Mouse (Mus musculus): ENCODE data around the gene Vmn1r46. TPM values are rescaled to one million over a fixed set of nuclear protein-coding genes. Genes with fewer than 3 reads are reported as not detected.
"Not testable (repeated sequence)": the region's sequence is repeated elsewhere in the genome, so short reads cannot be mapped to it uniquely, and the experiment has no call there.

Vmn1r46 gene
- not detected in 2 replicates for polyA plus RNA-seq (2014; fragmentation: Nextera tagmentation; extraction: Ambion mirVana)

DNA sequence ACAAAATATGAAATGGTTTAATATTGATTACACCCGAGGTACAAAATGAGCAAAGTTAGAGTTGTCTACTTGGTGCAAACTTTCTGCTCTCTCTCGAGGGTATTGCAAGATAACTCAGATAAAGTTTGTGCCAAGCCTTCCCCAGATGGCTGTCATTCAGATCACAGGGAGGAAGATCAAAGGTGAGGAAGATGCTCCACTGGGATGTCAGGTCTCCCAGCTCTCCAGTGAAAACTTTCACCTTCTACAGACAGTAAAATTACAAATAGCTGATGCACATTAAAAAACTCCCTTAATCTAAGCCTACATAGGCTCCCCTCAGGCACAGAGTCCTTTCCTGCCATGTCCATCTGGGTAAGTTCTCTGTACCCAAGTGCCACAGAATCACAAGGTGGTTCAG lies at the start of gene Vmn1r46:
TSS of gene Vmn1r46 (plus strand) at position 301 of the 400 bp plus-strand sequence.
- H3K4me2 ChIP-seq (ENCODE audit: low read depth), result no peak within 1 kb of the TSS
- no peaks in the 10 kb centered on the region for H3K4me1 ChIP-seq (ENCODE audit: control insufficient read depth, insufficient read depth, low read length)
- no peaks in the 10 kb centered on the region for H3K36me3 ChIP-seq (ENCODE audit: control insufficient read depth, insufficient read depth, low read length)
- H3K9ac ChIP-seq (ENCODE audit: low read length), result no peak within 1 kb of the TSS
- no peaks in the 10 kb centered on the region for H3K27me3 ChIP-seq (ENCODE audit: control insufficient read depth, insufficient read depth, low read length)
- 65% methylated on average over 2 of the region's 2 CpGs for WGBS
- H3K9me3 ChIP-seq (ENCODE audit: control insufficient read depth, low read length), result no peaks in the 10 kb centered on the region
- ATAC-seq (ENCODE audit: insufficient read depth, low FRiP score, low TSS enrichment) (no peak), DNase-seq (ENCODE audit: low spot score) (no peak)
- no peak within 1 kb of the TSS for H3K4me3 ChIP-seq (ENCODE audit: low read depth, low read length)
- no peak within 1 kb of the TSS for H3K27ac ChIP-seq (ENCODE audit: low read depth, low read length)

DNA sequence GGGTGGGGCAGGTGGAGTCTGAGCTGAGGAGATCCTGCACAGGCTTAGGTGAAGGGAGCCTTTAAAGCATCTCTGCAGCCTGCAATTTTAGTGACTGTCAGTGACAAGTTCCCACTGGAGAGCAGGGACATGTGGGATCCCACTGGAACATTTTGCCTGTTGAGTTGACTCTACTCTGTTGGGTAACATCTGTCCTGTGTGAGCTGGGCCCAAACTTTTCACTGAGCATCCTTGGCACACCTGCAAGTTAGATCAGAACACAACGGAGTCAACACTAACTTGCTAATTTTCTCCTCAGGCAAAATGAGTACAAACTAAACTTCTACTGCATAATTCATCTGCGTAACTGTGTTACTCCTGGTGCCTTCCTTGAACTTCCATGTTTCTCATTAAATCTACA lies 28.6 kb upstream of the Vmn1r46 start, which contains the start of gene Vmn1r45:
TSS of gene Vmn1r45 (minus strand) at position 101 of the 400 bp plus-strand sequence.
- not testable (repeated sequence) for H3K36me3 ChIP-seq (ENCODE audit: control insufficient read depth, insufficient read depth, low read length); H3K27me3 ChIP-seq (ENCODE audit: control insufficient read depth, insufficient read depth, low read length); H3K9ac ChIP-seq (ENCODE audit: low read length); H3K4me3 ChIP-seq (ENCODE audit: low read depth, low read length); ATAC-seq (ENCODE audit: insufficient read depth, low FRiP score, low TSS enrichment); H3K4me1 ChIP-seq (ENCODE audit: control insufficient read depth, insufficient read depth, low read length); DNase-seq (ENCODE audit: low spot score); H3K27ac ChIP-seq (ENCODE audit: low read depth, low read length); H3K4me2 ChIP-seq (ENCODE audit: low read depth); H3K9me3 ChIP-seq (ENCODE audit: control insufficient read depth, low read length)
- 96% methylated on average over 2 of the region's 2 CpGs for WGBS

GRCm38 (mm10) chr6:89940926-89941325 lies 28.2 kb upstream of the Vmn1r46 start:
- Histone ChIP-seq H3K4me1 (ENCODE audit: control insufficient read depth, insufficient read depth, low read length) (no peaks in the 10 kb centered on the region), H3K36me3 (ENCODE audit: control insufficient read depth, insufficient read depth, low read length) (no peaks in the 10 kb centered on the region), H3K9ac (ENCODE audit: low read length) (no peak overlapping the region), H3K9me3 (ENCODE audit: control insufficient read depth, low read length) (no peaks in the 10 kb centered on the region), H3K27me3 (ENCODE audit: control insufficient read depth, insufficient read depth, low read length) (no peaks in the 10 kb centered on the region), H3K4me3 (ENCODE audit: low read depth, low read length) (no peak overlapping the region), H3K27ac (ENCODE audit: low read depth, low read length) (no peak overlapping the region), H3K4me2 (ENCODE audit: low read depth) (no peak overlapping the region)
- WGBS, result 77% methylated on average over 2 of the region's 2 CpGs
- ATAC-seq (ENCODE audit: insufficient read depth, low FRiP score, low TSS enrichment) (no peak), DNase-seq (ENCODE audit: low spot score) (no peak)

DNA sequence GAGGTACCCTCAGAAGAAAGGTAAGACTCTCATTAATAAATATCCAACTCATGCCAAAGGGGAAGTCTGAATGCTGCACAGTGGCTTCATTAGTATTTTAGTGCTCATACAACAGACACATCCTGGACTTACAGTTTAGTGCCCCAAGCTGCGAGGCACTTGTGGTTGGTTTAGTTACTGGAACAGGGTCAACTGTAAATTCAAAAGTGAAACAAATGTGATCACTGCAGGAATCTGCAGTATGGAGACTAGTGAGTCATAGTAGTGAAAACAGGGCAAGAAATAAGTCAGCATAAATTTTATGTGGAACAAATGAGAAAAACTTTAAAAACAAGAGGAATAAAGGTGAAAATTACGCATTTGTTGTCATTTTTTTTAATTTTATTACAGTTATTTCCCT lies 15.6 kb upstream of the Vmn1r46 start:
- Histone ChIP-seq H3K9ac (ENCODE audit: low read length) (no peak overlapping the region), H3K4me2 (ENCODE audit: low read depth) (no peak overlapping the region), H3K4me3 (ENCODE audit: low read depth, low read length) (no peak overlapping the region), H3K4me1 (ENCODE audit: control insufficient read depth, insufficient read depth, low read length) (no peaks in the 10 kb centered on the region), H3K9me3 (ENCODE audit: control insufficient read depth, low read length) (no peaks in the 10 kb centered on the region), H3K27ac (ENCODE audit: low read depth, low read length) (no peak overlapping the region), H3K36me3 (ENCODE audit: control insufficient read depth, insufficient read depth, low read length) (no peaks in the 10 kb centered on the region), H3K27me3 (ENCODE audit: control insufficient read depth, insufficient read depth, low read length) (no peaks in the 10 kb centered on the region)
- no peak for ATAC-seq (ENCODE audit: insufficient read depth, low FRiP score, low TSS enrichment)
- no peak for DNase-seq (ENCODE audit: low spot score)
- 68% methylated on average over 2 of the region's 2 CpGs for WGBS

- no peaks in the 10 kb centered on the region for H3K9me3 ChIP-seq (ENCODE audit: control insufficient read depth, low read length)
- H3K4me2 ChIP-seq (ENCODE audit: low read depth), result no peak overlapping the region
- no peaks in the 10 kb centered on the region for H3K27me3 ChIP-seq (ENCODE audit: control insufficient read depth, insufficient read depth, low read length)
- no peak for ATAC-seq (ENCODE audit: insufficient read depth, low FRiP score, low TSS enrichment)
- H3K9ac ChIP-seq (ENCODE audit: low read length), result no peak overlapping the region
- DNase-seq (ENCODE audit: low spot score), result no peak
- no peaks in the 10 kb centered on the region for H3K4me1 ChIP-seq (ENCODE audit: control insufficient read depth, insufficient read depth, low read length)
- H3K36me3 ChIP-seq (ENCODE audit: control insufficient read depth, insufficient read depth, low read length), result no peaks in the 10 kb centered on the region
- H3K27ac ChIP-seq (ENCODE audit: low read depth, low read length), result no peak overlapping the region
- H3K4me3 ChIP-seq (ENCODE audit: low read depth, low read length), result no peak overlapping the region
Measured at GRCm38 (mm10) chr6:89966341-89966740, 2.8 kb upstream of the Vmn1r46 start.

GRCm38 (mm10) chr6:89985989-89986388 lies 16.9 kb downstream of the Vmn1r46 start:
- ATAC-seq (ENCODE audit: insufficient read depth, low FRiP score, low TSS enrichment), result no peak
- no peak overlapping the region for H3K9ac ChIP-seq (ENCODE audit: low read length)
- H3K4me3 ChIP-seq (ENCODE audit: low read depth, low read length), result no peak overlapping the region
- H3K9me3 ChIP-seq (ENCODE audit: control insufficient read depth, low read length), result no peaks in the 10 kb centered on the region
- 19% methylated on average over 1 of the region's 1 CpGs for WGBS
- no peak overlapping the region for H3K4me2 ChIP-seq (ENCODE audit: low read depth)
- DNase-seq (ENCODE audit: low spot score), result no peak
- no peaks in the 10 kb centered on the region for H3K36me3 ChIP-seq (ENCODE audit: control insufficient read depth, insufficient read depth, low read length)
- H3K27me3 ChIP-seq (ENCODE audit: control insufficient read depth, insufficient read depth, low read length), result no peaks in the 10 kb centered on the region
- no peak overlapping the region for H3K27ac ChIP-seq (ENCODE audit: low read depth, low read length)
- H3K4me1 ChIP-seq (ENCODE audit: control insufficient read depth, insufficient read depth, low read length), result no peaks in the 10 kb centered on the region

- not testable (repeated sequence) for H3K27me3 ChIP-seq (ENCODE audit: control insufficient read depth, insufficient read depth, low read length); H3K9me3 ChIP-seq (ENCODE audit: control insufficient read depth, low read length); DNase-seq (ENCODE audit: low spot score); H3K4me3 ChIP-seq (ENCODE audit: low read depth, low read length); ATAC-seq (ENCODE audit: insufficient read depth, low FRiP score, low TSS enrichment); H3K27ac ChIP-seq (ENCODE audit: low read depth, low read length); H3K4me1 ChIP-seq (ENCODE audit: control insufficient read depth, insufficient read depth, low read length); H3K4me2 ChIP-seq (ENCODE audit: low read depth); H3K9ac ChIP-seq (ENCODE audit: low read length); H3K36me3 ChIP-seq (ENCODE audit: control insufficient read depth, insufficient read depth, low read length)
- 86% methylated on average over 1 of the region's 1 CpGs for WGBS
Measured at GRCm38 (mm10) chr6:90015847-90016246, 46.7 kb downstream of the Vmn1r46 start, which contains the start of gene Vmn1r47. TSS of gene Vmn1r47 (plus strand) at chr6:90016147.

Other genes with a start within 250 kb of the Vmn1r46 start
- gene Vmn1r41, start 228.5 kb upstream of the Vmn1r46 start, polyA plus RNA-seq (2014; fragmentation: Nextera tagmentation; extraction: Ambion mirVana), result not detected in 2 replicates
- gene Vmn1r42, start 92.9 kb upstream of the Vmn1r46 start, polyA plus RNA-seq (2014; fragmentation: Nextera tagmentation; extraction: Ambion mirVana), result not detected in 2 replicates
- gene Vmn1r43, start 92.9 kb upstream of the Vmn1r46 start, polyA plus RNA-seq (2014; fragmentation: Nextera tagmentation; extraction: Ambion mirVana), result not detected in 2 replicates
- not detected in 2 replicates for gene Vmn1r44, start 85.7 kb upstream of the Vmn1r46 start, polyA plus RNA-seq (2014; fragmentation: Nextera tagmentation; extraction: Ambion mirVana)
- gene Vmn1r45, start 28.7 kb upstream of the Vmn1r46 start, polyA plus RNA-seq (2014; fragmentation: Nextera tagmentation; extraction: Ambion mirVana), result not detected in 2 replicates
- not detected in 2 replicates for gene Vmn1r47, start 46.8 kb downstream of the Vmn1r46 start, polyA plus RNA-seq (2014; fragmentation: Nextera tagmentation; extraction: Ambion mirVana)
- gene Vmn1r48, start 67.5 kb downstream of the Vmn1r46 start, polyA plus RNA-seq (2014; fragmentation: Nextera tagmentation; extraction: Ambion mirVana), result not detected in 2 replicates
- not detected in 2 replicates for gene Vmn1r49, start 109.2 kb downstream of the Vmn1r46 start, polyA plus RNA-seq (2014; fragmentation: Nextera tagmentation; extraction: Ambion mirVana)
- not detected in 2 replicates for gene Vmn1r50, start 132.1 kb downstream of the Vmn1r46 start, polyA plus RNA-seq (2014; fragmentation: Nextera tagmentation; extraction: Ambion mirVana)
- gene Vmn1r51, start 153.3 kb downstream of the Vmn1r46 start, polyA plus RNA-seq (2014; fragmentation: Nextera tagmentation; extraction: Ambion mirVana), result 0.08 TPM in 1 of 2 replicates, not detected in the other
- gene Vmn1r52, start 205.5 kb downstream of the Vmn1r46 start, polyA plus RNA-seq (2014; fragmentation: Nextera tagmentation; extraction: Ambion mirVana), result not detected in 2 replicates
- not detected in 2 replicates for gene V1ra8, start 233.5 kb downstream of the Vmn1r46 start, polyA plus RNA-seq (2014; fragmentation: Nextera tagmentation; extraction: Ambion mirVana)